Mouse (Mus musculus): ENCODE results near the gene Sltm.
"Not testable (repeated sequence)": the region's sequence is repeated elsewhere in the genome, so short reads cannot be mapped to it uniquely, and the experiment has no call there.

The Sltm gene

GRCm38 (mm10) chr9:70552233-70552632 is 9.7 kb downstream of the Sltm start:
- DNase-seq = not testable (repeated sequence)

GRCm38 (mm10) chr9:70555431-70555830 is 12.9 kb downstream of the Sltm start:
- no peak for DNase-seq

GRCm38 (mm10) chr9:70556796-70557195 is 14.2 kb downstream of the Sltm start:
- DNase-seq = no peak

GRCm38 (mm10) chr9:70562825-70563224 is 20.3 kb downstream of the Sltm start:
- no peak for DNase-seq

- no peak for DNase-seq
Observed at GRCm38 (mm10) chr9:70567651-70568050, 25.1 kb downstream of the Sltm start.

- no peak for DNase-seq
Observed at GRCm38 (mm10) chr9:70570351-70570750, 27.8 kb downstream of the Sltm start.

- no peak for DNase-seq
Observed at GRCm38 (mm10) chr9:70578123-70578522, 35.6 kb downstream of the Sltm start.

GRCm38 (mm10) chr9:70580956-70581355 is 38.4 kb downstream of the Sltm start:
- no peak for DNase-seq

GRCm38 (mm10) chr9:70584641-70585040 is 42.1 kb downstream of the Sltm start:
- no peak for DNase-seq

GRCm38 (mm10) chr9:70585172-70585571 is 42.6 kb downstream of the Sltm start:
- no peak for DNase-seq

- no peak for DNase-seq
Observed at GRCm38 (mm10) chr9:70587171-70587570, 44.6 kb downstream of the Sltm start.

- no peak for DNase-seq
Observed at GRCm38 (mm10) chr9:70590775-70591174, 48.2 kb downstream of the Sltm start.

GRCm38 (mm10) chr9:70591486-70591885 is 48.9 kb downstream of the Sltm start:
- DNase-seq = no peak

- DNase-seq = no peak
Observed at GRCm38 (mm10) chr9:70598271-70598670, 55.7 kb downstream of the Sltm start.

GRCm38 (mm10) chr9:70602186-70602845 is 59.8 kb downstream of the Sltm start:
- DNase-seq = peak; percentile 32

- no peak for DNase-seq
Observed at GRCm38 (mm10) chr9:70611026-70611673, 68.6 kb downstream of the Sltm start.

- DNase-seq = peak; percentile 49
Observed at GRCm38 (mm10) chr9:70629711-70630110, 87.2 kb downstream of the Sltm start.

- DNase-seq = no peak
Observed at GRCm38 (mm10) chr9:70631665-70632064, 89.1 kb downstream of the Sltm start.

- no peak for DNase-seq
Observed at GRCm38 (mm10) chr9:70636748-70637147, 94.2 kb downstream of the Sltm start.

Data from cerebellum, adult 11 months (tissue).